Mouse (Mus musculus) kidney, adult 8-10 months (tissue): ENCODE data around the gene Rtn3.
A peak's percentile ranks its signal among the peaks of the same experiment; 100 is the strongest.
"Not testable (repeated sequence)": the region's sequence is repeated elsewhere in the genome, so short reads cannot be mapped to it uniquely, and the experiment has no call there.

Experiments
- DNase-seq, 2 experiments: peaks; one replicate each; pipeline ENCODE4 v3.0.0; 2022

Rtn3 gene

GRCm38 (mm10) chr19:7482599-7483511, at the start of gene Rtn3:
Gene Rtn3, minus strand, starts transcription at chr19:7483281.
- DNase-seq = peak; percentile 96

- no peak for DNase-seq
These were observed 48.8 kb upstream of the Rtn3 start for GRCm38 (mm10) chr19:7531906-7532305.

GRCm38 (mm10) chr19:7528639-7529428, 45.8 kb upstream of the Rtn3 start:
- peak; percentile 17 to 50 for DNase-seq

- DNase-seq = no peak
These were observed 41.8 kb upstream of the Rtn3 start for GRCm38 (mm10) chr19:7524879-7525278.

GRCm38 (mm10) chr19:7523781-7524180, 40.7 kb upstream of the Rtn3 start:
- no peak for DNase-seq

- DNase-seq = peak in 1 of 2 experiments; percentile 25
These were observed 40.2 kb upstream of the Rtn3 start for GRCm38 (mm10) chr19:7523292-7523691.

- DNase-seq = no peak
These were observed 39.8 kb upstream of the Rtn3 start for GRCm38 (mm10) chr19:7522856-7523255.

GRCm38 (mm10) chr19:7521619-7522018, 38.5 kb upstream of the Rtn3 start:
- no peak for DNase-seq

- no peak for DNase-seq
These were observed 33.4 kb upstream of the Rtn3 start for GRCm38 (mm10) chr19:7516437-7516836.

GRCm38 (mm10) chr19:7508026-7508425, 24.9 kb upstream of the Rtn3 start:
- no peak for DNase-seq

GRCm38 (mm10) chr19:7506321-7506720, 23.2 kb upstream of the Rtn3 start:
- DNase-seq = no peak

- no peak for DNase-seq
These were observed 19.4 kb upstream of the Rtn3 start for GRCm38 (mm10) chr19:7502432-7502831.

GRCm38 (mm10) chr19:7500701-7501100, 17.6 kb upstream of the Rtn3 start:
- peak; percentile 46 to 78 for DNase-seq

- no peak for DNase-seq
These were observed 15.7 kb upstream of the Rtn3 start for GRCm38 (mm10) chr19:7498816-7499215.

- not testable (repeated sequence) for DNase-seq
These were observed 13.0 kb upstream of the Rtn3 start for GRCm38 (mm10) chr19:7496070-7496469.

- no peak for DNase-seq
These were observed 12.3 kb upstream of the Rtn3 start for GRCm38 (mm10) chr19:7495221-7496038.

GRCm38 (mm10) chr19:7494187-7495015, 11.3 kb upstream of the Rtn3 start:
- peak; percentile 97 to 98 for DNase-seq

- no peak for DNase-seq
These were observed 10.5 kb upstream of the Rtn3 start, which contains the start of gene Atl3 for GRCm38 (mm10) chr19:7493352-7494186. Gene Atl3, plus strand, starts transcription at chr19:7494040.

- DNase-seq = no peak
These were observed 9.6 kb upstream of the Rtn3 start for GRCm38 (mm10) chr19:7492682-7493081.

- DNase-seq = no peak
These were observed 8.9 kb upstream of the Rtn3 start for GRCm38 (mm10) chr19:7491960-7492359.

GRCm38 (mm10) chr19:7487680-7488079, 4.6 kb upstream of the Rtn3 start:
- DNase-seq = no peak
